Mouse (Mus musculus): Measurements from ENCODE around the gene Arhgap45.

Arhgap45 gene

GRCm38 (mm10) chr10:79987771-79988505 is 28.5 kb upstream of the Arhgap45 start:
- DNase-seq: no peak

GRCm38 (mm10) chr10:79988506-79989271 is 27.8 kb upstream of the Arhgap45 start, which contains the start of gene Cnn2:
Gene Cnn2 (plus strand): TSS chr10:79988584.
- peak; percentile 63 for DNase-seq

GRCm38 (mm10) chr10:79989272-79989786 is 27.1 kb upstream of the Arhgap45 start:
- no peak for DNase-seq

GRCm38 (mm10) chr10:79989870-79990269 is 26.6 kb upstream of the Arhgap45 start:
- DNase-seq: no peak

GRCm38 (mm10) chr10:79991099-79991498 is 25.4 kb upstream of the Arhgap45 start:
- DNase-seq: no peak

- DNase-seq: no peak
These were observed 24.9 kb upstream of the Arhgap45 start for GRCm38 (mm10) chr10:79991548-79991947.

GRCm38 (mm10) chr10:79994397-79995115 is 21.9 kb upstream of the Arhgap45 start:
- peak; percentile 40 for DNase-seq

GRCm38 (mm10) chr10:79995636-79996035 is 20.8 kb upstream of the Arhgap45 start:
- no peak for DNase-seq

- DNase-seq: peak; percentile 97
These were observed 20.0 kb upstream of the Arhgap45 start, which contains the start of gene Abca7 for GRCm38 (mm10) chr10:79996272-79997033. Gene Abca7 (plus strand): TSS chr10:79996494.

GRCm38 (mm10) chr10:79997034-79997760 is 19.3 kb upstream of the Arhgap45 start:
- DNase-seq: peak; percentile 65

GRCm38 (mm10) chr10:79997819-79998218 is 18.6 kb upstream of the Arhgap45 start:
- no peak for DNase-seq

- no peak for DNase-seq
These were observed 14.5 kb upstream of the Arhgap45 start for GRCm38 (mm10) chr10:80001945-80002344.

GRCm38 (mm10) chr10:80002829-80003228 is 13.6 kb upstream of the Arhgap45 start:
- no peak for DNase-seq

GRCm38 (mm10) chr10:80003374-80004232 is 12.8 kb upstream of the Arhgap45 start:
- peak; percentile 18 for DNase-seq

- no peak for DNase-seq
These were observed 12.2 kb upstream of the Arhgap45 start for GRCm38 (mm10) chr10:80004233-80004705.

GRCm38 (mm10) chr10:80011740-80012139 is 4.7 kb upstream of the Arhgap45 start:
- no peak for DNase-seq

- DNase-seq: no peak
These were observed 2.8 kb upstream of the Arhgap45 start for GRCm38 (mm10) chr10:80013609-80014008.

- DNase-seq: no peak
These were observed 1.8 kb upstream of the Arhgap45 start for GRCm38 (mm10) chr10:80014484-80015290.

GRCm38 (mm10) chr10:80015583-80015982 is 870 bp upstream of the Arhgap45 start:
- DNase-seq: no peak

- no peak for DNase-seq
These were observed 478 bp downstream of the Arhgap45 start for GRCm38 (mm10) chr10:80016931-80017330.
